Mouse (Mus musculus) intestine, embryonic 15.5 days (tissue): ENCODE data around the gene Hoxc5. TPM values are rescaled to one million over a fixed set of nuclear protein-coding genes. Genes with fewer than 3 reads are reported as not detected.

Experiments used
- ATAC-seq: fragments of 200-750 bp; cut with Nextera tagmentation; 2 replicates; pipeline ENCODE4 v1.8.0; 2017; ENCODE audit warnings: moderate TSS enrichment, moderate library complexity
- H3K27ac ChIP-seq: fragments of 300-500 bp; sonication (generic); 2 replicates; pipeline ENCODE4 v1.5.1; 2015; ENCODE audit warnings: mild to moderate bottlenecking, inconsistent platforms
- H3K27me3 ChIP-seq: fragments of 300-500 bp; sonication (generic); replicated peaks from 2 replicates; pipeline ENCODE4 v1.6.1; 2015; ENCODE audit warnings: inconsistent platforms
- H3K36me3 ChIP-seq: fragments of 300-500 bp; sonication (generic); 2 replicates; pipeline ENCODE4 v1.6.1; 2015; ENCODE audit warnings: inconsistent platforms
- H3K4me1 ChIP-seq: fragments of 300-500 bp; sonication (generic); replicated peaks from 2 replicates; pipeline ENCODE4 v1.6.1; 2015; ENCODE audit warnings: inconsistent platforms
- H3K4me2 ChIP-seq: fragments of 300-500 bp; sonication (generic); replicated peaks from 2 replicates; pipeline ENCODE4 v1.6.1; 2015; ENCODE audit warnings: mild to moderate bottlenecking, inconsistent platforms
- H3K4me3 ChIP-seq: fragments of 300-500 bp; sonication (generic); replicated peaks from 2 replicates; pipeline ENCODE4 v1.5.1; 2015; ENCODE audit warnings: inconsistent platforms
- H3K9ac ChIP-seq: fragments of 300-500 bp; sonication (generic); 2 replicates; pipeline ENCODE4 v1.6.1; 2015; ENCODE audit warnings: inconsistent platforms
- H3K9me3 ChIP-seq: fragments of 300-500 bp; sonication (generic); 2 replicates; pipeline ENCODE4 v1.6.1; 2016; ENCODE audit warnings: inconsistent platforms
- WGBS: fragments of 180-500 bp; shearing (Covaris S2); methylation state at CpG from one replicate; pipeline ENCODE4 v1.1.7; 2015; 5-methylcytosine and 5-hydroxymethylcytosine counted together
- polyA plus RNA-seq: library from polyadenylated mRNA; unstranded; fragments of >200 nt; fragmentation: Nextera tagmentation; extraction: Ambion mirVana; gene quantifications from 2 replicates; pipeline ENCODE4 v1.2.1, GENCODE M21; 2015

The Hoxc5 gene
- polyA plus RNA-seq, result 7.7 and 10.1 TPM in 2 replicates

GRCm38 (mm10) chr15:102967312-102967510 is at the start of gene Hoxc5:
TSS of gene Hoxc5 (plus strand) at chr15:102967443.
- ATAC-seq, result no peak
- Histone ChIP-seq H3K27me3 (peaks cover 93% of the 10 kb centered on the region), H3K4me2 (peak within 1 kb of the TSS; percentile 34), H3K36me3 (no peaks in the 10 kb centered on the region), H3K9ac (0 out of 2 replicates have a peak within 1 kb of the TSS, but pooled peaks have one; percentile 11), H3K9me3 (no peaks in the 10 kb centered on the region), H3K4me3 (peak within 1 kb of the TSS; percentile 28), H3K4me1 (0 out of 2 replicates have a peak, but pooled peaks cover 5% of the 10 kb centered on the region), H3K27ac (0 out of 2 replicates have a peak within 1 kb of the TSS, but pooled peaks have one; percentile 0)
- 3% methylated on average over 12 of the region's 12 CpGs for WGBS

- no peak for ATAC-seq
- 2% methylated on average over 20 of the region's 20 CpGs for WGBS
- no peaks in the 10 kb centered on the region for H3K9me3 ChIP-seq
These were observed 49.2 kb upstream of the Hoxc5 start for GRCm38 (mm10) chr15:102917972-102918572.

GRCm38 (mm10) chr15:102918611-102919265 is 48.5 kb upstream of the Hoxc5 start:
- Histone ChIP-seq H3K9me3 (no peaks in the 10 kb centered on the region), H3K36me3 (no peaks in the 10 kb centered on the region), H3K4me2 (no peak overlapping the region), H3K4me1 (peaks cover 9% of the 10 kb centered on the region; the same call in 1 of the 2 replicates), H3K27ac (no peak overlapping the region), H3K9ac (no peak overlapping the region), H3K4me3 (no peak overlapping the region), H3K27me3 (peaks cover 92% of the 10 kb centered on the region)
- 4% methylated on average over 7 of the region's 7 CpGs for WGBS
- no peak for ATAC-seq

More at GRCm38 (mm10) chr15:102917972-102918572, 49.2 kb upstream of the Hoxc5 start:
- H3K9ac ChIP-seq, result no peak overlapping the region
- H3K27ac ChIP-seq, result no peak overlapping the region
- peaks cover 91% of the 10 kb centered on the region for H3K27me3 ChIP-seq
- no peak overlapping the region for H3K4me2 ChIP-seq
- no peak overlapping the region for H3K4me3 ChIP-seq
- H3K36me3 ChIP-seq, result no peaks in the 10 kb centered on the region
- H3K4me1 ChIP-seq, result peaks cover 9% of the 10 kb centered on the region; the same call in 1 of the 2 replicates

- Histone ChIP-seq H3K4me1 (peaks cover 9% of the 10 kb centered on the region; the same call in 1 of the 2 replicates), H3K4me3 (no peak overlapping the region), H3K9me3 (no peaks in the 10 kb centered on the region), H3K9ac (no peak overlapping the region), H3K27me3 (peaks cover 93% of the 10 kb centered on the region), H3K36me3 (no peaks in the 10 kb centered on the region), H3K4me2 (no peak overlapping the region), H3K27ac (no peak overlapping the region)
- 6% methylated on average over 12 of the region's 12 CpGs for WGBS
- no peak for ATAC-seq
These were observed 47.7 kb upstream of the Hoxc5 start for GRCm38 (mm10) chr15:102919336-102920180.

GRCm38 (mm10) chr15:102920619-102921018 is 46.6 kb upstream of the Hoxc5 start:
- under 1% methylated on average over 20 of the region's 20 CpGs for WGBS
- ATAC-seq, result peak; percentile 66
- peaks cover 95% of the 10 kb centered on the region for H3K27me3 ChIP-seq

GRCm38 (mm10) chr15:102921053-102922011 is 45.9 kb upstream of the Hoxc5 start, which contains the start of gene Hoxc13:
TSS of gene Hoxc13 (plus strand) at chr15:102921103.
- Histone ChIP-seq H3K4me1 (peaks cover 9% of the 10 kb centered on the region; the same call in 1 of the 2 replicates), H3K27me3 (peaks cover 95% of the 10 kb centered on the region), H3K4me2 (peak within 1 kb of the TSS; percentile 49), H3K4me3 (peak within 1 kb of the TSS; percentile 17), H3K27ac (no peak within 1 kb of the TSS), H3K9me3 (no peaks in the 10 kb centered on the region), H3K9ac (no peak within 1 kb of the TSS), H3K36me3 (no peaks in the 10 kb centered on the region)
- ATAC-seq, result peak; percentile 43; the same call in 1 of the 2 replicates
- under 1% methylated on average over 78 of the region's 88 CpGs for WGBS

More at GRCm38 (mm10) chr15:102920619-102921018, 46.6 kb upstream of the Hoxc5 start:
- peaks cover 9% of the 10 kb centered on the region; the same call in 1 of the 2 replicates for H3K4me1 ChIP-seq
- H3K9me3 ChIP-seq, result no peaks in the 10 kb centered on the region
- no peak overlapping the region for H3K27ac ChIP-seq
- H3K36me3 ChIP-seq, result no peaks in the 10 kb centered on the region
- peak overlapping the region; percentile 49 for H3K4me2 ChIP-seq
- peak overlapping the region; percentile 17 for H3K4me3 ChIP-seq
- no peak overlapping the region for H3K9ac ChIP-seq

- no peak overlapping the region for H3K4me2 ChIP-seq
- 2% methylated on average over 23 of the region's 24 CpGs for WGBS
- H3K4me1 ChIP-seq, result peaks cover 9% of the 10 kb centered on the region; the same call in 1 of the 2 replicates
- H3K27ac ChIP-seq, result no peak overlapping the region
- H3K9me3 ChIP-seq, result no peaks in the 10 kb centered on the region
- H3K36me3 ChIP-seq, result no peaks in the 10 kb centered on the region
- peaks cover 93% of the 10 kb centered on the region for H3K27me3 ChIP-seq
- no peak overlapping the region for H3K9ac ChIP-seq
- H3K4me3 ChIP-seq, result no peak overlapping the region
- ATAC-seq, result peak; percentile 58
These were observed 45.3 kb upstream of the Hoxc5 start for GRCm38 (mm10) chr15:102922012-102922362.

- Histone ChIP-seq H3K4me2 (no peak overlapping the region), H3K4me1 (peaks cover 9% of the 10 kb centered on the region; the same call in 1 of the 2 replicates), H3K9ac (no peak overlapping the region), H3K36me3 (no peaks in the 10 kb centered on the region), H3K27ac (no peak overlapping the region), H3K9me3 (no peaks in the 10 kb centered on the region), H3K27me3 (peaks cover 93% of the 10 kb centered on the region), H3K4me3 (no peak overlapping the region)
- WGBS, result 13% methylated on average over 6 of the region's 6 CpGs
- ATAC-seq, result no peak
These were observed 44.4 kb upstream of the Hoxc5 start for GRCm38 (mm10) chr15:102922636-102923500.

GRCm38 (mm10) chr15:102927032-102927645 is 40.1 kb upstream of the Hoxc5 start:
- H3K9me3 ChIP-seq, result no peaks in the 10 kb centered on the region
- WGBS, result 1% methylated on average over 40 of the region's 40 CpGs
- H3K4me1 ChIP-seq, result no peaks in the 10 kb centered on the region
- H3K9ac ChIP-seq, result no peak overlapping the region
- no peak overlapping the region for H3K4me2 ChIP-seq
- H3K36me3 ChIP-seq, result no peaks in the 10 kb centered on the region
- H3K27me3 ChIP-seq, result peaks cover 93% of the 10 kb centered on the region
- ATAC-seq, result no peak
- no peak overlapping the region for H3K27ac ChIP-seq
- H3K4me3 ChIP-seq, result no peak overlapping the region

- Histone ChIP-seq H3K9ac (no peak overlapping the region), H3K9me3 (no peaks in the 10 kb centered on the region; the same call in 1 of the 2 replicates), H3K4me1 (peaks cover 4% of the 10 kb centered on the region; the same call in 1 of the 2 replicates), H3K4me2 (no peak overlapping the region), H3K4me3 (no peak overlapping the region), H3K27ac (no peak overlapping the region), H3K36me3 (no peaks in the 10 kb centered on the region), H3K27me3 (peaks cover 99% of the 10 kb centered on the region)
- WGBS, result 1% methylated on average over 23 of the region's 23 CpGs
- no peak for ATAC-seq
These were observed 35.4 kb upstream of the Hoxc5 start for GRCm38 (mm10) chr15:102931706-102932358.
